ENCODE assay signal across 25 mouse cellular contexts in genomic region chr7:49807093-49807682, GRCm38 (mm10). TPM values are rescaled to one million over a fixed set of nuclear protein-coding genes. Genes with fewer than 3 reads are reported as not detected.
DNase-seq lines count a peak whose midpoint lies in the region; ATAC-seq lines count a peak whose summit lies in the region.
"Had no signal": no experiment of that assay in that cellular context is flagged by ENCODE, and none has a peak within 500 bp of the region (broad histone marks: within the 10 kb centered on the region; RNA-seq: fewer than 3 reads in every experiment).

No protein-coding gene starts in this region.

- H3K27me3 ChIP-seq in neural tube, embryonic 13.5 days = no peaks in the 10 kb centered on the region
- H3K27me3 ChIP-seq in neural tube, embryonic 15.5 days (replicated peaks) = no peaks in the 10 kb centered on the region
- H3K27me3 ChIP-seq: CH12.LX; embryonic facial prominence, embryonic 12.5 days; forebrain, embryonic 13.5 days; forebrain, embryonic 15.5 days; Patski had no signal

- WGBS in neural tube, embryonic 13.5 days = 81% methylated on average over 9 of the region's 9 CpGs
- 85% methylated on average over 9 of the region's 9 CpGs for WGBS in neural tube, embryonic 15.5 days
- 55% methylated on average over 9 of the region's 9 CpGs for WGBS in large intestine, adult 2 months

- H3K4me2 ChIP-seq in neural tube, embryonic 13.5 days = no peak overlapping the region
- no peak overlapping the region for H3K4me2 ChIP-seq in neural tube, embryonic 15.5 days
- H3K4me2 ChIP-seq: embryonic facial prominence, embryonic 12.5 days; forebrain, embryonic 13.5 days; forebrain, embryonic 15.5 days had no signal

- no peaks in the 10 kb centered on the region for H3K9me3 ChIP-seq in neural tube, embryonic 13.5 days
- no peaks in the 10 kb centered on the region for H3K9me3 ChIP-seq in neural tube, embryonic 15.5 days (replicated peaks)
- H3K9me3 ChIP-seq: embryonic facial prominence, embryonic 10.5 days; embryonic facial prominence, embryonic 12.5 days; forebrain, embryonic 13.5 days; forebrain, embryonic 15.5 days had no signal

- H3K36me3 ChIP-seq in neural tube, embryonic 13.5 days = peaks cover 8% of the 10 kb centered on the region; the same call in 1 of the 2 replicates
- peaks cover 3% of the 10 kb centered on the region; the same call in 1 of the 2 replicates for H3K36me3 ChIP-seq in neural tube, embryonic 15.5 days

- ATAC-seq in neural tube, embryonic 13.5 days (ENCODE audit: low read depth) = no peak
- no peak for ATAC-seq in neural tube, embryonic 15.5 days (ENCODE audit: low FRiP score)
- ATAC-seq in megakaryocyte-erythroid progenitor cell, adult 5-6 weeks (replicated peaks; ENCODE audit: low FRiP score, low TSS enrichment, poor library complexity, severe bottlenecking) = peak; percentile 66
- ATAC-seq: activated CD4-positive, CD25-positive, alpha-beta regulatory T cell, adult 4 months; CD4-positive, CD25-positive, alpha-beta regulatory T cell, adult 4 months; forebrain, embryonic 13.5 days; forebrain, embryonic 15.5 days; forebrain, postnatal 0 days; Patski had no signal

- peaks cover 14% of the 10 kb centered on the region; the same call in 1 of the 2 replicates for H3K4me1 ChIP-seq in neural tube, embryonic 13.5 days (replicated peaks)
- 0 out of 2 replicates have a peak, but pooled peaks cover 5% of the 10 kb centered on the region for H3K4me1 ChIP-seq in neural tube, embryonic 15.5 days
- H3K4me1 ChIP-seq: embryonic facial prominence, embryonic 10.5 days; embryonic facial prominence, embryonic 12.5 days; forebrain, embryonic 13.5 days; forebrain, embryonic 15.5 days had no signal

- peak; percentile 61 for DNase-seq in heart, adult 11 months
- no peak for DNase-seq in heart, postnatal 14 days
- peak; percentile 2 for DNase-seq in large intestine, adult 2 months (ENCODE audit: low read depth, low spot score)
- no peak for DNase-seq in adrenal gland, adult 8-10 months
- no peak for DNase-seq in gastrocnemius, postnatal 36 days
- DNase-seq: adrenal gland, postnatal 10 days; adrenal gland, postnatal 25 days; B cell, adult 2 months; cerebellum, adult 11-12 months; cerebellum, adult 2 months; cerebellum, adult 9-10 months; cerebellum, postnatal 10 days; cerebellum, postnatal 25 days; forebrain, postnatal 0 days had no signal

- intact Hi-C loops in heart, postnatal 14 days (cut with DNase I) = no loop called here
- intact Hi-C loops in gastrocnemius, postnatal 36 days (cut with DNase I) = no loop called here

- no peak overlapping the region for H3K9ac ChIP-seq in neural tube, embryonic 13.5 days
- H3K9ac ChIP-seq in neural tube, embryonic 15.5 days (replicated peaks) = no peak overlapping the region
- H3K9ac ChIP-seq: embryonic facial prominence, embryonic 12.5 days; forebrain, embryonic 13.5 days; forebrain, embryonic 15.5 days; forebrain, postnatal 0 days had no signal

- H3K27ac ChIP-seq in neural tube, embryonic 13.5 days (replicated peaks) = peak overlapping the region; percentile 71
- H3K27ac ChIP-seq in neural tube, embryonic 15.5 days (replicated peaks) = no peak overlapping the region
- H3K27ac ChIP-seq: embryonic facial prominence, embryonic 10.5 days; embryonic facial prominence, embryonic 12.5 days; forebrain, embryonic 13.5 days; forebrain, embryonic 15.5 days had no signal

- no peak overlapping the region for H3K4me3 ChIP-seq in neural tube, embryonic 13.5 days
- H3K4me3 ChIP-seq in neural tube, embryonic 15.5 days (replicated peaks) = no peak overlapping the region
- H3K4me3 ChIP-seq: embryonic facial prominence, embryonic 10.5 days; embryonic facial prominence, embryonic 12.5 days; forebrain, embryonic 13.5 days; forebrain, embryonic 15.5 days had no signal

RNA-seq across cellular contexts. Expression of gene Prmt3, which starts 29.0 kb away (rescaled TPM):
- 10 to 100 TPM; 10.1 to 10.2 TPM for total RNA-seq in heart, postnatal 14 days (2021)
- polyA plus RNA-seq in neural tube, embryonic 13.5 days (2015; fragmentation: Nextera tagmentation; extraction: Ambion mirVana) = 48.2 and 53.4 TPM in 2 replicates
- 47.7 and 50.7 TPM in 2 replicates for polyA plus RNA-seq in neural tube, embryonic 15.5 days (2015; fragmentation: Nextera tagmentation; extraction: Ambion mirVana)
- polyA plus RNA-seq in large intestine, adult 2 months (2012; rRNA removed) = 9.0 and 9.6 TPM in 2 replicates
- 72.9 and 103 TPM in 2 replicates for total RNA-seq in megakaryocyte-erythroid progenitor cell, adult 5-6 weeks (2014; fragmentation: Nextera tagmentation)
- total RNA-seq in megakaryocyte-erythroid progenitor cell, adult 5-6 weeks (2017) = 71.6 and 84.2 TPM in 2 replicates
- total RNA-seq in adrenal gland, adult 8-10 months (2022) = 10 to 100 TPM; 35.2 to 53.3 (median 42.3) TPM
- 10 to 100 TPM; 11.1 to 12.0 TPM for total RNA-seq in gastrocnemius, postnatal 36 days (2021)

RNA-seq across cellular contexts. Expression of gene Htatip2, which starts 48.3 kb away (rescaled TPM):
- total RNA-seq in heart, postnatal 14 days (2021) = 1 to 10 TPM; 5.3 to 6.9 TPM
- polyA plus RNA-seq in neural tube, embryonic 13.5 days (2015; fragmentation: Nextera tagmentation; extraction: Ambion mirVana) = 4.9 and 5.0 TPM in 2 replicates
- polyA plus RNA-seq in neural tube, embryonic 15.5 days (2015; fragmentation: Nextera tagmentation; extraction: Ambion mirVana) = 5.1 and 9.0 TPM in 2 replicates
- 14.1 and 16.6 TPM in 2 replicates for polyA plus RNA-seq in large intestine, adult 2 months (2012; rRNA removed)
- 30.6 and 40.4 TPM in 2 replicates for total RNA-seq in megakaryocyte-erythroid progenitor cell, adult 5-6 weeks (2014; fragmentation: Nextera tagmentation)
- 15.4 and 19.0 TPM in 2 replicates for total RNA-seq in megakaryocyte-erythroid progenitor cell, adult 5-6 weeks (2017)
- total RNA-seq in adrenal gland, adult 8-10 months (2022) = 10 to 100 TPM; 47.5 to 55.6 (median 50.7) TPM
- total RNA-seq in gastrocnemius, postnatal 36 days (2021) = 1 to 10 TPM; 2.5 to 3.6 TPM
- total RNA-seq: CH12.LX had no signal
- polyA plus RNA-seq: Patski had no signal

Comparison
In these comparisons a context has a peak if more than half of its experiments do, and no peak if none do; other contexts are left out.
1. DNase-seq: peak in heart, adult 11 months (single experiment) and large intestine, adult 2 months (single experiment); none in heart, postnatal 14 days (0 of 2), adrenal gland, adult 8-10 months (single experiment) and gastrocnemius, postnatal 36 days (0 of 2).